Mouse (Mus musculus) ES-E14 (cell line): ENCODE data around the gene Pcnx3.

Experiments used
- CHD2 ChIP-seq: IDR thresholded peaks from 2 replicates; pipeline ENCODE4 v1.6.1; 2014; ENCODE audit warnings: mild to moderate bottlenecking, low read depth, low read length, inconsistent platforms
- HCFC1 ChIP-seq: IDR thresholded peaks from 2 replicates; pipeline ENCODE4 v1.6.1; 2012; ENCODE audit warnings: low read length, inconsistent platforms, borderline replicate concordance; ENCODE audit not compliant: insufficient read depth
- ZC3H11A ChIP-seq: IDR thresholded peaks from 2 replicates; pipeline ENCODE4 v1.6.1; 2012; ENCODE audit warnings: low read depth, mild to moderate bottlenecking, inconsistent platforms, low read length, borderline replicate concordance

- TF ChIP-seq CHD2 = no peak
- TF ChIP-seq HCFC1 = no peak
- TF ChIP-seq ZC3H11A = no peak
Measured at GRCm38 (mm10) chr19:5662310-5662709, 26.4 kb downstream of the Pcnx3 start.
